Mouse (Mus musculus) T-helper 17 cell (primary cell): Measurements from ENCODE around the gene Slamf1.

Source experiments
- in situ Hi-C, 2 experiments: fragments of 300-600 bp; cut with MboI, MseI; formaldehyde crosslinking; loops; 1 replicate in 1 of 2; 2 replicates in 1 of 2; pipeline ENCODE4 v1.15.1; 2025; ENCODE audit warnings: high pct_unique_total_duplicates in 2 of 2

Gene Slamf1

GRCm38 (mm10) chr1:171799648-171800047 is 32.7 kb downstream of the Slamf1 start:
- in situ Hi-C loops, result no loop called here

- in situ Hi-C loops, result loop anchor here in 1 of 2 experiments (10.0 kb wide), 1 partner anchor 194 kb away; no protein-coding TSS in a partner anchor
These were observed 44.1 kb downstream of the Slamf1 start for GRCm38 (mm10) chr1:171811048-171811447.

GRCm38 (mm10) chr1:171815545-171816439 is 48.9 kb downstream of the Slamf1 start:
- in situ Hi-C loops, result loop anchor here in 1 of 2 experiments (10.0 kb wide), 1 partner anchor 189 kb away; no protein-coding TSS in a partner anchor

GRCm38 (mm10) chr1:171816991-171817390 is 50.1 kb downstream of the Slamf1 start:
- in situ Hi-C loops, result loop anchor here in 1 of 2 experiments (10.0 kb wide), 1 partner anchor 188 kb away; no protein-coding TSS in a partner anchor

- in situ Hi-C loops, result no loop called here
These were observed 54.4 kb downstream of the Slamf1 start for GRCm38 (mm10) chr1:171821331-171821730.

GRCm38 (mm10) chr1:171825462-171825861 is 58.5 kb downstream of the Slamf1 start:
- in situ Hi-C loops, result loop anchor here in 1 of 2 experiments (5.0 kb wide), 1 partner anchor 182 kb away; no protein-coding TSS in a partner anchor

GRCm38 (mm10) chr1:171826164-171826563 is 59.2 kb downstream of the Slamf1 start:
- in situ Hi-C loops, result loop anchor here in 1 of 2 experiments (5.0 kb wide), 1 partner anchor 181 kb away; no protein-coding TSS in a partner anchor

- in situ Hi-C loops, result loop anchor here in 1 of 2 experiments (5.0 kb wide), 1 partner anchor 180 kb away; no protein-coding TSS in a partner anchor
These were observed 60.7 kb downstream of the Slamf1 start for GRCm38 (mm10) chr1:171827674-171828073.

- in situ Hi-C loops, result no loop called here
These were observed 72.6 kb downstream of the Slamf1 start, which contains the start of gene Cd84 for GRCm38 (mm10) chr1:171839488-171839887. Gene Cd84 (plus strand): TSS chr1:171839697.

- in situ Hi-C loops, result no loop called here
These were observed 73.6 kb downstream of the Slamf1 start for GRCm38 (mm10) chr1:171840450-171841023.

GRCm38 (mm10) chr1:171845035-171845754 is 78.3 kb downstream of the Slamf1 start:
- in situ Hi-C loops, result no loop called here

GRCm38 (mm10) chr1:171848201-171848600 is 81.3 kb downstream of the Slamf1 start:
- in situ Hi-C loops, result no loop called here

GRCm38 (mm10) chr1:171848757-171849156 is 81.8 kb downstream of the Slamf1 start:
- in situ Hi-C loops, result no loop called here

- in situ Hi-C loops, result no loop called here
These were observed 82.5 kb downstream of the Slamf1 start for GRCm38 (mm10) chr1:171849454-171849853.
